Mouse (Mus musculus) midbrain, embryonic 14.5 days (tissue): Measurements from ENCODE around the gene Neb. TPM values are rescaled to one million over a fixed set of nuclear protein-coding genes. Genes with fewer than 3 reads are reported as not detected.

Experiments
- ATAC-seq: fragments of 200-750 bp; cut with Nextera tagmentation; 2 replicates; pipeline ENCODE4 v1.8.0; 2017; ENCODE audit warnings: moderate number of reproducible peaks, moderate library complexity; ENCODE audit not compliant: low FRiP score, low TSS enrichment
- DNase-seq: peaks from one replicate; pipeline ENCODE4 v3.0.0-alpha.2; 2015
- H3K27ac ChIP-seq: fragments of 300-500 bp; sonication (generic); replicated peaks from 2 replicates; pipeline ENCODE4 v1.5.1; 2014; ENCODE audit warnings: mild to moderate bottlenecking, low read depth, low read length, moderate library complexity
- H3K27me3 ChIP-seq: fragments of 300-500 bp; sonication (generic); 2 replicates; pipeline ENCODE4 v1.6.1; 2014; ENCODE audit warnings: low read length, control low read depth, mixed read lengths; ENCODE audit not compliant: control insufficient read depth, insufficient read depth
- H3K36me3 ChIP-seq: fragments of 300-500 bp; sonication (generic); 2 replicates; pipeline ENCODE4 v1.6.1; 2014; ENCODE audit warnings: low read length, control low read depth; ENCODE audit not compliant: control insufficient read depth, insufficient read depth
- H3K4me1 ChIP-seq: fragments of 300-500 bp; sonication (generic); 2 replicates; pipeline ENCODE4 v1.6.1; 2014; ENCODE audit warnings: mild to moderate bottlenecking, antibody characterized with exemption, low read length, control low read depth; ENCODE audit not compliant: control insufficient read depth, insufficient read depth
- H3K4me2 ChIP-seq: fragments of 300-500 bp; sonication (generic); 2 replicates; pipeline ENCODE4 v1.6.1; 2014; ENCODE audit warnings: mild to moderate bottlenecking, low read length, moderate library complexity
- H3K4me3 ChIP-seq: fragments of 300-500 bp; sonication (generic); replicated peaks from 2 replicates; pipeline ENCODE4 v1.5.1; 2014; ENCODE audit warnings: low read depth, low read length
- H3K9ac ChIP-seq: fragments of 300-500 bp; sonication (generic); replicated peaks from 2 replicates; pipeline ENCODE4 v1.6.1; 2014; ENCODE audit warnings: mild to moderate bottlenecking, low read length, moderate library complexity
- H3K9me3 ChIP-seq: fragments of 300-500 bp; sonication (generic); 2 replicates; pipeline ENCODE4 v1.6.1; 2016; ENCODE audit warnings: low read length, control low read depth, mixed read lengths; ENCODE audit not compliant: control insufficient read depth
- WGBS: fragments of 180-500 bp; shearing (Covaris S2); extraction: QIAGEN DNeasy Blood & Tissue Kit; methylation state at CpG from one replicate; pipeline ENCODE4 v1.1.7; 2014; 5-methylcytosine and 5-hydroxymethylcytosine counted together
- polyA plus RNA-seq: library from polyadenylated mRNA; unstranded; fragments of >200 nt; fragmentation: Nextera tagmentation; extraction: Ambion mirVana; gene quantifications from 2 replicates; pipeline ENCODE4 v1.2.1, GENCODE M21; 2014

Gene Neb
- polyA plus RNA-seq, 1 experiment from 2014 or later: 0.45 TPM

GRCm38 (mm10) chr2:52367665-52368064, 10.6 kb downstream of the Neb start:
- 95% methylated on average over 5 of the region's 5 CpGs for WGBS
- Histone ChIP-seq H3K27ac (no peak overlapping the region), H3K4me1 (no peaks in the 10 kb centered on the region), H3K27me3 (no peaks in the 10 kb centered on the region), H3K9ac (no peak overlapping the region), H3K36me3 (no peaks in the 10 kb centered on the region), H3K9me3 (no peaks in the 10 kb centered on the region), H3K4me2 (no peak overlapping the region), H3K4me3 (no peak overlapping the region)
- DNase-seq (no peak), ATAC-seq (no peak)

GRCm38 (mm10) chr2:52367248-52367647, 11.0 kb downstream of the Neb start:
- Histone ChIP-seq H3K4me3 (no peak overlapping the region), H3K4me1 (no peaks in the 10 kb centered on the region), H3K27ac (no peak overlapping the region), H3K27me3 (no peaks in the 10 kb centered on the region), H3K9me3 (no peaks in the 10 kb centered on the region), H3K4me2 (no peak overlapping the region), H3K36me3 (no peaks in the 10 kb centered on the region), H3K9ac (no peak overlapping the region)
- peak; percentile 9 for DNase-seq
- ATAC-seq: no peak
- 73% methylated on average over 13 of the region's 13 CpGs for WGBS

- Histone ChIP-seq H3K9ac (no peak overlapping the region), H3K36me3 (no peaks in the 10 kb centered on the region), H3K27me3 (no peaks in the 10 kb centered on the region), H3K4me3 (no peak overlapping the region), H3K27ac (no peak overlapping the region), H3K9me3 (no peaks in the 10 kb centered on the region), H3K4me2 (no peak overlapping the region), H3K4me1 (no peaks in the 10 kb centered on the region)
- no peak for DNase-seq
- ATAC-seq: no peak
- WGBS: 94% methylated on average over 9 of the region's 9 CpGs
Measured at GRCm38 (mm10) chr2:52361086-52361485, 17.2 kb downstream of the Neb start.

- Histone ChIP-seq H3K9me3 (no peaks in the 10 kb centered on the region), H3K9ac (no peak overlapping the region), H3K4me2 (no peak overlapping the region), H3K4me1 (no peaks in the 10 kb centered on the region), H3K27ac (no peak overlapping the region), H3K36me3 (no peaks in the 10 kb centered on the region), H3K4me3 (no peak overlapping the region), H3K27me3 (no peaks in the 10 kb centered on the region)
- peak; percentile 61 for DNase-seq
- peak; percentile 37 for ATAC-seq
- 29% methylated on average over 1 of the region's 1 CpGs for WGBS
Measured at GRCm38 (mm10) chr2:52359722-52360121, 18.6 kb downstream of the Neb start.

- H3K27me3 ChIP-seq: no peaks in the 10 kb centered on the region
- H3K4me3 ChIP-seq: no peak overlapping the region
- H3K4me1 ChIP-seq: no peaks in the 10 kb centered on the region
- no peak overlapping the region for H3K9ac ChIP-seq
- WGBS: 75% methylated on average over 5 of the region's 5 CpGs
- DNase-seq (no peak), ATAC-seq (no peak)
- no peak overlapping the region for H3K4me2 ChIP-seq
- no peak overlapping the region for H3K27ac ChIP-seq
- H3K9me3 ChIP-seq: no peaks in the 10 kb centered on the region
- H3K36me3 ChIP-seq: no peaks in the 10 kb centered on the region
Measured at GRCm38 (mm10) chr2:52358156-52358555, 20.1 kb downstream of the Neb start.

GRCm38 (mm10) chr2:52351029-52351428, 27.2 kb downstream of the Neb start:
- H3K9ac ChIP-seq: no peak overlapping the region
- no peak overlapping the region for H3K4me3 ChIP-seq
- ATAC-seq: no peak
- 85% methylated on average over 1 of the region's 1 CpGs for WGBS
- no peaks in the 10 kb centered on the region for H3K4me1 ChIP-seq
- no peak overlapping the region for H3K27ac ChIP-seq
- no peaks in the 10 kb centered on the region for H3K27me3 ChIP-seq
- H3K36me3 ChIP-seq: no peaks in the 10 kb centered on the region
- H3K4me2 ChIP-seq: no peak overlapping the region
- no peak for DNase-seq
- no peaks in the 10 kb centered on the region for H3K9me3 ChIP-seq

- H3K9me3 ChIP-seq: no peaks in the 10 kb centered on the region
- no peak overlapping the region for H3K27ac ChIP-seq
- 75% methylated on average over 7 of the region's 7 CpGs for WGBS
- no peaks in the 10 kb centered on the region for H3K36me3 ChIP-seq
- H3K4me3 ChIP-seq: no peak overlapping the region
- H3K4me2 ChIP-seq: no peak overlapping the region
- ATAC-seq (no peak), DNase-seq (no peak)
- H3K27me3 ChIP-seq: no peaks in the 10 kb centered on the region
- no peak overlapping the region for H3K9ac ChIP-seq
- no peaks in the 10 kb centered on the region for H3K4me1 ChIP-seq
Measured at GRCm38 (mm10) chr2:52340990-52341389, 37.3 kb downstream of the Neb start.

GRCm38 (mm10) chr2:52335556-52335955, 42.7 kb downstream of the Neb start:
- H3K9ac ChIP-seq: no peak overlapping the region
- ATAC-seq (no peak), DNase-seq (no peak)
- no peak overlapping the region for H3K4me2 ChIP-seq
- H3K27ac ChIP-seq: no peak overlapping the region
- H3K9me3 ChIP-seq: no peaks in the 10 kb centered on the region
- H3K27me3 ChIP-seq: no peaks in the 10 kb centered on the region
- no peak overlapping the region for H3K4me3 ChIP-seq
- 90% methylated on average over 13 of the region's 13 CpGs for WGBS
- no peaks in the 10 kb centered on the region for H3K4me1 ChIP-seq
- H3K36me3 ChIP-seq: no peaks in the 10 kb centered on the region

- Histone ChIP-seq H3K4me3 (no peak overlapping the region), H3K27me3 (no peaks in the 10 kb centered on the region), H3K4me1 (no peaks in the 10 kb centered on the region), H3K27ac (no peak overlapping the region), H3K36me3 (no peaks in the 10 kb centered on the region), H3K9me3 (no peaks in the 10 kb centered on the region), H3K9ac (no peak overlapping the region), H3K4me2 (no peak overlapping the region)
- DNase-seq: no peak
- no peak for ATAC-seq
- WGBS: 92% methylated on average over 8 of the region's 8 CpGs
Measured at GRCm38 (mm10) chr2:52335087-52335486, 43.2 kb downstream of the Neb start.
